Mouse (Mus musculus) left cerebral cortex, postnatal 36 days (tissue): ENCODE measurements around the gene Fam155a. TPM values are rescaled to one million over a fixed set of nuclear protein-coding genes. Genes with fewer than 3 reads are reported as not detected.

Experiments
- DNase-seq, 2 experiments: peaks; one replicate each; pipeline ENCODE4 v3.0.0; 2021 to 2022; ENCODE audit warnings: low spot score in 2 of 2, mixed read lengths in 1 of 2
- intact Hi-C: fragments of 180-260 bp; cut with DNase I; formaldehyde crosslinking; loops from one replicate; pipeline ENCODE4 v1.15.1; 2025
- microRNA-seq: library from miRNA; unstranded; fragments of <30 nt; microRNA quantifications from one replicate; pipeline ENCODE4 v1.2.0, GENCODE M21; 2022
- total RNA-seq, 2 experiments: library from RNA; stranded (reverse); gene quantifications; 2 replicates each; pipeline ENCODE4 v1.2.3; 2021

The Fam155a gene
- total RNA-seq, 2 experiments from 2014 or later, result 117 to 124 TPM

DNA sequence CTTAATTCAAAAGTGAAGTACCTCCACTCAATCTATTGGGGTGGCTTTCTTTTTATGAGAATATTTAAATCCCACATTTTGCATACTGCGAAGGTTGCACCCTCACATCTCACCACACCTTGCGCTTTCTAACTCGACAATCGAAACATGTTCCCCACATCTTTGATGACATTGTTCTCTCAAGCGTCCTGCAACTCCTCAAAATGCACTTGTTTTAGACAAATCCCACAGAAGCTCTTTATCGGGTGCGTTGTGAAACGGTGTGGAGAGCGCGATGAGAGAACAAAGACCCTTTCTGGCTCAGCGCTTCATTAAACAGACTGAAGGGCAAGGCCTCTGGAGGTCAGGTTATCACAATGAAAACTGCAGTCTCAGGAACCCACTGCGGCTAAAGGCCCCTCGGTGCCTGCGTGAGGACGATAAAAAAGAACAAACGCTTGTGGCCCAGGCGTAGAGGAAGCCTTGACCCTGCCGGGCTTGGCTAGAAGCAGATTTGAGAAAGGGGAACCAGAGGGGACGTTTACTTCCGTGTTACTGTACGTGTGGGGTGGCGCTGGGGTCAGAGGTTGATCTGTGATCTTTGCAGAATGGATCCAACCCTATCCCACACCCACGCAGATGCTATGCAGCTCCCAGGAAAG, 613.7 kb downstream of the Fam155a start:
- intact Hi-C loops, result no loop called here
- no peak for DNase-seq

Small RNA genes within 50 kb of the gene (microRNA-seq; reads per million reads assigned to microRNA genes)
- not detected for gene Gm47312

Other genes with a start within 250 kb of the Fam155a start
- gene Gm10217, start 93.1 kb upstream of the Fam155a start, total RNA-seq, result not detected
- gene Lig4, start 206.5 kb upstream of the Fam155a start, total RNA-seq, result 1 to 10 TPM; 9.9 to 10.0 TPM
- gene Abhd13, start 206.5 kb upstream of the Fam155a start, total RNA-seq, result 10 to 100 TPM; 28.1 to 29.0 TPM
- gene Tnfsf13b, start 235.3 kb upstream of the Fam155a start, total RNA-seq, result 1 to 10 TPM; 2.7 to 3.1 TPM